In the genomic region with DNA sequence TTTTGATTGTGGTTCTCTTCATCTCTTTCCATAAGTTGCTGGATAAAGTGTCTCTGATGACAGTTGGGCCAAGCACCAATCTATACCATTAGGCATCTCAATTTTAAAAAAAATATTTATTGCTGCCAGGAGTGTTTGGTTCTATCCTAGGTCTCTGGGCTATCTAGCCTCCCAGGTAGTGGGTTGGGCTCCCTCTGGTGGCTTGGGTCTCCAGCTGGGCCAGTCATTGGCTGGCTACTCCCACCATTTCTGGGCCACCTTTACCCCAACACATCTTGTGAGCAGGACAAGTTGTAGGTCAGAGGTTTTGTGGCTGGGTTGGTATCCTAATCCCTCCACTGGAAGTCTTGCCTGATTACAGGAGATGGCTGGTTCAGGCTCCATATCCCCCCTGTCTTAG, we compare ENCODE assay signal across 10 mouse cellular contexts. TPM values are rescaled to one million over a fixed set of nuclear protein-coding genes. Genes with fewer than 3 reads are reported as not detected.
DNase-seq lines count a peak whose midpoint lies in the region; ATAC-seq and TF ChIP-seq lines count a peak whose summit lies in the region.
"Had no signal": no experiment of that assay in that cellular context is flagged by ENCODE, and none has a peak within 500 bp of the region (broad histone marks: within the 10 kb centered on the region; RNA-seq: fewer than 3 reads in every experiment).

No protein-coding gene starts in this region.

- H3K27ac ChIP-seq in heart, embryonic 15.5 days: no peak overlapping the region
- H3K27ac ChIP-seq in CH12.LX (ENCODE audit: insufficient read depth, low read depth): no peak overlapping the region
- H3K27ac ChIP-seq in lung, embryonic 15.5 days: no peak overlapping the region
- H3K27ac ChIP-seq: neural tube, embryonic 13.5 days had no signal

- TF ChIP-seq POLR2A in CH12.LX (IDR thresholded peaks at IDR 0.05; ENCODE audit: low read depth, low read length): no peak

- in situ Hi-C loops in CH12.LX (cut with MboI; ENCODE audit: low pct_ligation_motif_present, low pct_unique_long_range_greater_than_20kb, low sequenced_read_pairs): no loop called here

- no peak for TF ChIP-seq EP300 in CH12.LX (IDR thresholded peaks at IDR 0.05; ENCODE audit: low read length)

- H3K36me3 ChIP-seq in heart, embryonic 15.5 days: no peaks in the 10 kb centered on the region
- H3K36me3 ChIP-seq in CH12.LX (replicated peaks in 1 of 2; ENCODE audit: control insufficient read depth in 1 of 2, insufficient read depth in 1 of 2, low read length in 1 of 2): peaks cover 0 to 9% of the 10 kb centered on the region in 2 experiments
- H3K36me3 ChIP-seq in lung, embryonic 15.5 days: no peaks in the 10 kb centered on the region
- H3K36me3 ChIP-seq: neural tube, embryonic 13.5 days had no signal

- 0 out of 2 replicates have a peak overlapping the region, but pooled peaks have one; percentile 62 for H3K4me3 ChIP-seq in heart, embryonic 15.5 days
- H3K4me3 ChIP-seq in CH12.LX (replicated peaks in 1 of 3; ENCODE audit: low read depth in 2 of 3, low read length in 2 of 3, poor library complexity in 1 of 3): no peak overlapping the region
- peak overlapping the region; percentile 52; the same call in 1 of the 2 replicates for H3K4me3 ChIP-seq in lung, embryonic 15.5 days

- DNase-seq in heart, postnatal 25 days (ENCODE audit: low spot score): no peak
- DNase-seq in CH12.LX (ENCODE audit: extremely low read depth): peak; percentile 42
- no peak for DNase-seq in ovary, adult 18-20 months (ENCODE audit: low spot score)
- DNase-seq in right cerebral cortex, postnatal 25 days: no peak
- DNase-seq in layer of hippocampus, adult 11-12 months (ENCODE audit: low spot score): no peak

- intact Hi-C loops in heart, postnatal 25 days (cut with DNase I): no loop called here

- H3K9me3 ChIP-seq in heart, embryonic 15.5 days (replicated peaks): no peaks in the 10 kb centered on the region
- peaks cover 3% of the 10 kb centered on the region for H3K9me3 ChIP-seq in CH12.LX (replicated peaks; ENCODE audit: low read length)
- H3K9me3 ChIP-seq in lung, embryonic 15.5 days: no peaks in the 10 kb centered on the region

- no peaks in the 10 kb centered on the region for H3K27me3 ChIP-seq in heart, embryonic 15.5 days
- H3K27me3 ChIP-seq in CH12.LX (replicated peaks): no peaks in the 10 kb centered on the region
- H3K27me3 ChIP-seq in lung, embryonic 15.5 days: no peaks in the 10 kb centered on the region
- H3K27me3 ChIP-seq: neural tube, embryonic 13.5 days had no signal

- dilution Hi-C loops in CH12.LX (cut with MboI; ENCODE audit: extremely low pct_ligation_motif_present, extremely low pct_unique_long_range_greater_than_20kb, low sequenced_read_pairs): no loop called here

- TF ChIP-seq RAD21 in CH12.LX (IDR thresholded peaks at IDR 0.05; ENCODE audit: low read depth, low read length): peak; percentile 48

- H3K9ac ChIP-seq in heart, embryonic 15.5 days: no peak overlapping the region
- no peak overlapping the region for H3K9ac ChIP-seq in CH12.LX (ENCODE audit: insufficient read depth, low read depth)
- no peak overlapping the region for H3K9ac ChIP-seq in lung, embryonic 15.5 days

- ATAC-seq in heart, embryonic 15.5 days (replicated peaks; ENCODE audit: insufficient number of reproducible peaks, insufficient read depth, low FRiP score, low read depth): no peak
- ATAC-seq in granulocyte monocyte progenitor cell, adult 5-6 weeks (replicated peaks; ENCODE audit: poor library complexity, severe bottlenecking): 0 out of 2 replicates have a peak, but pooled peaks have one; percentile 32
- no peak for ATAC-seq in lung, embryonic 15.5 days (ENCODE audit: borderline replicate concordance, extremely low read depth, low FRiP score, low TSS enrichment)

- no peaks in the 10 kb centered on the region for H3K79me2 ChIP-seq in CH12.LX (replicated peaks; ENCODE audit: control insufficient read depth, extremely low read depth, insufficient read depth, poor library complexity, severe bottlenecking)

- no peak overlapping the region for H3K4me2 ChIP-seq in heart, embryonic 15.5 days
- H3K4me2 ChIP-seq in CH12.LX (ENCODE audit: insufficient read depth, low read depth, poor library complexity, severe bottlenecking): peak overlapping the region; percentile 99
- H3K4me2 ChIP-seq in lung, embryonic 15.5 days: peak overlapping the region; percentile 81

- peak; percentile 9 to 77; a peak in 2 of 4 replicates for TF ChIP-seq CTCF in CH12.LX (conservative IDR thresholded peaks at IDR 0.05 in 1 of 2, IDR thresholded peaks at IDR 0.05 in 1 of 2; ENCODE audit: low read depth in 2 of 2, low read length in 2 of 2)

- H3K4me1 ChIP-seq in heart, embryonic 15.5 days (replicated peaks): peaks cover 16% of the 10 kb centered on the region
- peaks cover 6 to 14% of the 10 kb centered on the region in 2 experiments for H3K4me1 ChIP-seq in CH12.LX (ENCODE audit: control insufficient read depth in 1 of 2, insufficient read depth in 2 of 2)
- peaks cover 14% of the 10 kb centered on the region for H3K4me1 ChIP-seq in lung, embryonic 15.5 days

TF ChIP-seq in CH12.LX, 34 proteins besides CTCF, POLR2A, EP300 and RAD21:
- no peak for TF ChIP-seq ZKSCAN1 (IDR thresholded peaks at IDR 0.05; ENCODE audit: borderline replicate concordance, low read depth, low read length)
- no peak for TF ChIP-seq ZC3H11A (IDR thresholded peaks at IDR 0.05; ENCODE audit: low read depth, low read length)
- peak; percentile 80 for TF ChIP-seq SMC3 (IDR thresholded peaks at IDR 0.05; ENCODE audit: low read depth, low read length)
- 0 out of 2 replicates have a peak, but pooled peaks have one; percentile 26 for TF ChIP-seq ZNF384 (IDR thresholded peaks at IDR 0.05; ENCODE audit: low read depth, low read length)
TF ChIP-seq in CH12.LX: peak in this region for 2.

RNA-seq across cellular contexts. Expression of a gene that starts 1.2 kb away (rescaled TPM):
- polyA plus RNA-seq in heart, embryonic 15.5 days (2015; fragmentation: Nextera tagmentation; extraction: Ambion mirVana): 1.3 and 1.6 TPM in 2 replicates
- total RNA-seq in heart, postnatal 25 days (2021): 10 to 100 TPM; 40.5 to 44.4 TPM
- total RNA-seq in CH12.LX (2012; rRNA removed): 15.3 and 15.4 TPM in 2 replicates
- 8.4 and 8.6 TPM in 2 replicates for total RNA-seq in CH12.LX (2014; rRNA removed)
- polyA plus RNA-seq in CH12.LX (2012; ENCODE audit: insufficient read length, low read depth): 12.9 and 19.0 TPM in 2 replicates
- 5.3 and 7.9 TPM in 2 replicates for total RNA-seq in granulocyte monocyte progenitor cell, adult 5-6 weeks (2014; fragmentation: Nextera tagmentation)
- total RNA-seq in granulocyte monocyte progenitor cell, adult 5-6 weeks (2017): 7.9 and 10.7 TPM in 2 replicates
- 0.63 and 0.81 TPM in 2 replicates for polyA plus RNA-seq in lung, embryonic 15.5 days (2015; fragmentation: Nextera tagmentation; extraction: Ambion mirVana)

RNA-seq across cellular contexts. Expression of a gene that starts 8.1 kb away (rescaled TPM):
- polyA plus RNA-seq in heart, embryonic 15.5 days (2015; fragmentation: Nextera tagmentation; extraction: Ambion mirVana): 3.0 and 4.8 TPM in 2 replicates
- total RNA-seq in heart, postnatal 25 days (2021): 1 to 10 TPM; 3.5 to 5.3 TPM
- total RNA-seq in CH12.LX (2012; rRNA removed) (10.8 and 19.5 TPM in 2 replicates), CH12.LX (2014; rRNA removed) (10.0 and 10.2 TPM in 2 replicates)
- 3.9 and 4.7 TPM in 2 replicates for polyA plus RNA-seq in CH12.LX (2012; ENCODE audit: insufficient read length, low read depth)
- total RNA-seq in granulocyte monocyte progenitor cell, adult 5-6 weeks (2014; fragmentation: Nextera tagmentation): 11.8 and 13.2 TPM in 2 replicates
- total RNA-seq in granulocyte monocyte progenitor cell, adult 5-6 weeks (2017): 43.0 and 72.6 TPM in 2 replicates
- 10.6 and 12.3 TPM in 2 replicates for polyA plus RNA-seq in lung, embryonic 15.5 days (2015; fragmentation: Nextera tagmentation; extraction: Ambion mirVana)

RNA-seq across cellular contexts. Expression of a gene that starts 28.1 kb away (rescaled TPM):
- polyA plus RNA-seq in heart, embryonic 15.5 days (2015; fragmentation: Nextera tagmentation; extraction: Ambion mirVana): not detected in 2 replicates
- total RNA-seq in heart, postnatal 25 days (2021): not detected
- total RNA-seq in CH12.LX (2012; rRNA removed) (0.17 TPM in 1 of 2 replicates, not detected in the other), CH12.LX (2014; rRNA removed) (not detected in 2 replicates)
- 0.90 and 1.4 TPM in 2 replicates for polyA plus RNA-seq in CH12.LX (2012; ENCODE audit: insufficient read length, low read depth)
- total RNA-seq in granulocyte monocyte progenitor cell, adult 5-6 weeks (2014; fragmentation: Nextera tagmentation): not detected in 2 replicates
- not detected in 2 replicates for total RNA-seq in granulocyte monocyte progenitor cell, adult 5-6 weeks (2017)
- polyA plus RNA-seq in lung, embryonic 15.5 days (2015; fragmentation: Nextera tagmentation; extraction: Ambion mirVana): 0.16 TPM in 1 of 2 replicates, not detected in the other
- total RNA-seq: heart, adult 18-20 months had no signal

RNA-seq across cellular contexts. Expression of a gene that starts 33.7 kb away (rescaled TPM):
- polyA plus RNA-seq in heart, embryonic 15.5 days (2015; fragmentation: Nextera tagmentation; extraction: Ambion mirVana): 0.05 and 0.14 TPM in 2 replicates
- under 1 TPM in 1 of 2 experiments, not detected in 1; 0.08 TPM for total RNA-seq in heart, postnatal 25 days (2021)
- not detected in 2 replicates for total RNA-seq in CH12.LX (2012; rRNA removed)
- total RNA-seq in CH12.LX (2014; rRNA removed): not detected in 2 replicates
- not detected in 2 replicates for polyA plus RNA-seq in CH12.LX (2012; ENCODE audit: insufficient read length, low read depth)
- not detected in 2 replicates for total RNA-seq in granulocyte monocyte progenitor cell, adult 5-6 weeks (2014; fragmentation: Nextera tagmentation)
- total RNA-seq in granulocyte monocyte progenitor cell, adult 5-6 weeks (2017): not detected in 2 replicates
- 0.94 and 1.3 TPM in 2 replicates for polyA plus RNA-seq in lung, embryonic 15.5 days (2015; fragmentation: Nextera tagmentation; extraction: Ambion mirVana)
- total RNA-seq: heart, adult 18-20 months had no signal

RNA-seq across cellular contexts. Expression of a gene that starts 36.8 kb away (rescaled TPM):
- 2.1 and 3.0 TPM in 2 replicates for polyA plus RNA-seq in heart, embryonic 15.5 days (2015; fragmentation: Nextera tagmentation; extraction: Ambion mirVana)
- total RNA-seq in heart, postnatal 25 days (2021): 1 to 10 TPM; 7.9 to 8.1 TPM
- 1.9 and 2.2 TPM in 2 replicates for total RNA-seq in CH12.LX (2012; rRNA removed)
- 0.42 and 0.87 TPM in 2 replicates for total RNA-seq in CH12.LX (2014; rRNA removed)
- polyA plus RNA-seq in CH12.LX (2012; ENCODE audit: insufficient read length, low read depth): 7.1 and 9.4 TPM in 2 replicates
- total RNA-seq in granulocyte monocyte progenitor cell, adult 5-6 weeks (2014; fragmentation: Nextera tagmentation): 4.6 and 7.7 TPM in 2 replicates
- 1.0 and 1.2 TPM in 2 replicates for total RNA-seq in granulocyte monocyte progenitor cell, adult 5-6 weeks (2017)
- 3.2 and 3.4 TPM in 2 replicates for polyA plus RNA-seq in lung, embryonic 15.5 days (2015; fragmentation: Nextera tagmentation; extraction: Ambion mirVana)

Comparison
In these comparisons a context has a peak if more than half of its experiments do, and no peak if none do; other contexts are left out.
1. H3K4me3 ChIP-seq: peak in heart, embryonic 15.5 days (single experiment) and lung, embryonic 15.5 days (single experiment); none in CH12.LX (0 of 3).